Mouse (Mus musculus) C2C12 (cell line): ENCODE results near the gene Naaladl2. TPM values are rescaled to one million over a fixed set of nuclear protein-coding genes. Genes with fewer than 3 reads are reported as not detected.

Experiments used
- H3K27me3 ChIP-seq: one replicate; pipeline ENCODE4 v1.6.1; 2011; ENCODE audit not compliant: control insufficient read depth, insufficient read depth, insufficient read length
- H3K36me3 ChIP-seq: one replicate; pipeline ENCODE4 v1.6.1; 2011; ENCODE audit not compliant: control insufficient read depth, insufficient read depth
- H3K4me3 ChIP-seq: one replicate; pipeline ENCODE4 v1.5.1; 2011; ENCODE audit warnings: mild to moderate bottlenecking, control low read depth; ENCODE audit not compliant: poor library complexity, insufficient read depth, severe bottlenecking
- H3K79me2 ChIP-seq: one replicate; pipeline ENCODE4 v1.6.1; 2011; ENCODE audit not compliant: control insufficient read depth, insufficient read depth
- H3K79me3 ChIP-seq: one replicate; pipeline ENCODE4 v1.6.1; 2011; ENCODE audit warnings: low read depth, control low read depth
- H3ac ChIP-seq: one replicate; pipeline ENCODE3; 2011; ENCODE audit warnings: low read depth; ENCODE audit not compliant: control insufficient read depth, insufficient read length
- CEBPB ChIP-seq: IDR thresholded peaks from one replicate; pipeline ENCODE4 v1.6.1; 2011; ENCODE audit warnings: low read depth, mild to moderate bottlenecking, control low read depth, moderate library complexity
- CTCF ChIP-seq: IDR thresholded peaks from one replicate; pipeline ENCODE4 v1.5.1; 2011; ENCODE audit not compliant: control insufficient read depth, insufficient read depth, insufficient read length
- FOSL1 ChIP-seq: IDR thresholded peaks from one replicate; pipeline ENCODE4 v1.8.0; 2011; ENCODE audit warnings: mild to moderate bottlenecking, low read length; ENCODE audit not compliant: poor library complexity, insufficient read depth, severe bottlenecking
- MAX ChIP-seq: IDR thresholded peaks from one replicate; pipeline ENCODE4 v1.6.1; 2011; ENCODE audit warnings: mild to moderate bottlenecking, control low read depth
- MYOD1 ChIP-seq: IDR thresholded peaks from one replicate; pipeline ENCODE4 v1.6.1; 2011; ENCODE audit warnings: low read depth; ENCODE audit not compliant: control insufficient read depth, insufficient read length
- MYOG ChIP-seq: IDR thresholded peaks from one replicate; pipeline ENCODE4 v1.6.1; 2011; ENCODE audit not compliant: control insufficient read depth, insufficient read length; ENCODE audit errors: extremely low read depth
- USF1 ChIP-seq: IDR thresholded peaks from one replicate; pipeline ENCODE4 v1.6.1; 2011; ENCODE audit warnings: low read depth, mild to moderate bottlenecking, control low read depth, moderate library complexity
- polyA plus RNA-seq: library from polyadenylated mRNA; unstranded; fragments of >200 nt; fragmentation: generic; extraction: Trizol; gene quantifications from one replicate; pipeline ENCODE4 v1.2.1, GENCODE M21; 2012; ENCODE audit warnings: missing spikeins

Naaladl2 gene
- polyA plus RNA-seq, 1 experiment, result not detected

DNA sequence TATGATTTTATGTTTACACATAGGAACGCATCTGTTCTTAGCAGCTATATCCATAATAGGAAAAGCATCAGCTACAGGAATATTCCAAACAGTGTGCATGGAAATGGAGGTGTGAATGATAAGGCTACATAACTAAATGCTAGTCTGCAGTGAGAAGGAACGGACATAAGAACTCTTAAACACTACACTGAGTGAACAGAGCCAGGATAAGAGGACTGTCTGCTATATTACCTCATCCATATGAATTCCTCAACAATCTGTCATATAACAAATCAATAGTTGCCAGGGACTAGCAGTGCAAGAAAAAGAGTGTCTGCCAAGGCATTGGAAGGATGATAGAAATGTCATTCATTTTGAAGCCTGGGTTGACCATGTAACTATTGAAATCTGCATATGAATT, 51.1 kb downstream of the Naaladl2 start:
- Histone ChIP-seq H3ac (no peak overlapping the region), H3K4me3 (no peak overlapping the region), H3K36me3 (no peaks in the 10 kb centered on the region), H3K27me3 (no peaks in the 10 kb centered on the region), H3K79me2 (no peaks in the 10 kb centered on the region), H3K79me3 (no peaks in the 10 kb centered on the region)
- TF ChIP-seq FOSL1, result no peak
- TF ChIP-seq MAX, result no peak
- TF ChIP-seq CTCF, result no peak
- TF ChIP-seq MYOD1, result no peak
- TF ChIP-seq USF1, result no peak
- TF ChIP-seq MYOG, result no peak
- no peak for TF ChIP-seq CEBPB

- H3K79me2 ChIP-seq, result no peaks in the 10 kb centered on the region
- H3K4me3 ChIP-seq, result no peak overlapping the region
- H3K27me3 ChIP-seq, result no peaks in the 10 kb centered on the region
- H3K79me3 ChIP-seq, result no peaks in the 10 kb centered on the region
- no peaks in the 10 kb centered on the region for H3K36me3 ChIP-seq
- no peak overlapping the region for H3ac ChIP-seq
- no peak for TF ChIP-seq MYOD1
- no peak for TF ChIP-seq FOSL1
- no peak for TF ChIP-seq USF1
- no peak for TF ChIP-seq MAX
These were observed 68.3 kb downstream of the Naaladl2 start for GRCm38 (mm10) chr3:25075785-25076184.

DNA sequence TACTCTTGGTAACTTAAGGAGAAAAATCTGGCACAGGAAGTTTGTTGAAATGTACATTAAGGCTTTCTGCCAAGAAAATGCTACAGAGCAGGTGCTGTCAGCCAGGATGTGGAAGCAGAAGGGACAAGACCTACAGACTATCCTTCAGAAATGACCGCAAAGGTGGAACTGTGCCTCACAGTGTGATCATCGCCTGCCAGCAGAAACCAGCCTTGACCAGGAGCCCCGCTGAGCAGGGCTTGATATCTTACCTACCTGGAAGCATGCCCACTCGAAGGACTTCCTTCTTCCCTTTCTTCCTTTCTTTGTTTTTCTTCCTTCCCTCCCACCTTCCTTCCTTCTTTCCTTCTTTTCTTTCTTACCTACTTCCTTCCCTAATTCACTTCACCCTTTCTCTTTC, 69.8 kb downstream of the Naaladl2 start:
- no peak overlapping the region for H3K4me3 ChIP-seq
- no peak overlapping the region for H3ac ChIP-seq
- no peaks in the 10 kb centered on the region for H3K27me3 ChIP-seq
- no peaks in the 10 kb centered on the region for H3K79me3 ChIP-seq
- TF ChIP-seq CEBPB (no peak), MYOG (no peak), FOSL1 (no peak), CTCF (no peak), MYOD1 (no peak), USF1 (no peak), MAX (no peak)
- H3K36me3 ChIP-seq, result no peaks in the 10 kb centered on the region
- H3K79me2 ChIP-seq, result no peaks in the 10 kb centered on the region

DNA sequence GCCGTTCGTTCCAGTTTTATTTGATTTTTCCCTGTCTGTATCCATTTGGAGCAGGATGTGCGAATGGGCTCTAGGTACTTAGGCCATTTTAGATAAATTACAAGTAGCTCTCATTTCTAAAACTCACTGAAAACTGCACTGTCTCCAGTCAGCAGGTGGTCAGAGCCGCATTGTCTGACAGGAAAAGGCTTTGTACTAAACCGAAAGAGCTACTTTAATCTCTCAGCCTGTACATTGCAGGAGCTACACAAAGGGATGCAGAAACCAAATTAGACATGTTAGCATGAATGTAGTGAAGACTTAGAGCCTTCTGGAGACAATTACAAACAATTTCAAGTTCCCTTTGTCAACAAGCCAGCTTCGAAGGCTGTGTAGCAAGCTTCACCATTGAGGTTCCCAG, 70.2 kb downstream of the Naaladl2 start:
- no peak overlapping the region for H3K4me3 ChIP-seq
- H3K79me2 ChIP-seq, result no peaks in the 10 kb centered on the region
- no peaks in the 10 kb centered on the region for H3K79me3 ChIP-seq
- TF ChIP-seq MAX, result no peak
- no peak for TF ChIP-seq MYOD1
- TF ChIP-seq CTCF, result no peak
- TF ChIP-seq FOSL1, result no peak
- TF ChIP-seq CEBPB, result no peak
- TF ChIP-seq MYOG, result no peak
- no peak for TF ChIP-seq USF1
- no peaks in the 10 kb centered on the region for H3K36me3 ChIP-seq
- H3K27me3 ChIP-seq, result no peaks in the 10 kb centered on the region
- H3ac ChIP-seq, result no peak overlapping the region

GRCm38 (mm10) chr3:25063217-25063616, 80.8 kb downstream of the Naaladl2 start:
- no peaks in the 10 kb centered on the region for H3K79me3 ChIP-seq
- no peaks in the 10 kb centered on the region for H3K79me2 ChIP-seq
- H3K27me3 ChIP-seq, result no peaks in the 10 kb centered on the region
- TF ChIP-seq CTCF (no peak), MYOD1 (no peak), MYOG (no peak), CEBPB (no peak), FOSL1 (no peak), MAX (no peak), USF1 (no peak)
- no peak overlapping the region for H3ac ChIP-seq
- H3K36me3 ChIP-seq, result no peaks in the 10 kb centered on the region
- no peak overlapping the region for H3K4me3 ChIP-seq

- no peak overlapping the region for H3ac ChIP-seq
- TF ChIP-seq CEBPB, result no peak
- no peak for TF ChIP-seq MYOG
- no peak for TF ChIP-seq USF1
- H3K36me3 ChIP-seq, result no peaks in the 10 kb centered on the region
These were observed 91.1 kb downstream of the Naaladl2 start for GRCm38 (mm10) chr3:25052975-25053374.

More at GRCm38 (mm10) chr3:25052975-25053374, 91.1 kb downstream of the Naaladl2 start:
- no peaks in the 10 kb centered on the region for H3K79me3 ChIP-seq
- H3K4me3 ChIP-seq, result no peak overlapping the region
- no peaks in the 10 kb centered on the region for H3K27me3 ChIP-seq
- no peaks in the 10 kb centered on the region for H3K79me2 ChIP-seq
